ENCODE assay signal across 23 mouse cellular contexts in genomic region chr6:22450501-22450900, GRCm38 (mm10).
"Had no signal": no experiment of that assay in that cellular context is flagged by ENCODE, and none has a peak within 500 bp of the region (broad histone marks: within the 10 kb centered on the region; RNA-seq: fewer than 3 reads in every experiment).

No protein-coding gene starts in this region.

- H3K4me2 ChIP-seq: heart, embryonic 12.5 days; hindbrain, embryonic 13.5 days; hindbrain, embryonic 15.5 days; kidney, embryonic 15.5 days; limb, embryonic 13.5 days; limb, embryonic 15.5 days had no signal

- H3K4me3 ChIP-seq: heart, embryonic 10.5 days; heart, embryonic 12.5 days; hindbrain, embryonic 13.5 days; hindbrain, embryonic 15.5 days; kidney, embryonic 15.5 days; limb, embryonic 13.5 days; limb, embryonic 15.5 days had no signal

- H3K27me3 ChIP-seq: heart, embryonic 12.5 days; hindbrain, embryonic 13.5 days; hindbrain, embryonic 15.5 days; kidney, embryonic 15.5 days; limb, embryonic 13.5 days; limb, embryonic 15.5 days had no signal

- H3K4me1 ChIP-seq: heart, embryonic 10.5 days; heart, embryonic 12.5 days; hindbrain, embryonic 13.5 days; hindbrain, embryonic 15.5 days; kidney, embryonic 15.5 days; limb, embryonic 13.5 days; limb, embryonic 15.5 days had no signal

- H3K27ac ChIP-seq: heart, embryonic 10.5 days; hindbrain, embryonic 13.5 days; hindbrain, embryonic 15.5 days; hindbrain, postnatal 0 days; kidney, embryonic 15.5 days; kidney, postnatal 0 days; limb, embryonic 13.5 days; limb, embryonic 15.5 days had no signal

- H3K9ac ChIP-seq: heart, embryonic 12.5 days; hindbrain, embryonic 13.5 days; hindbrain, embryonic 15.5 days; kidney, embryonic 15.5 days; limb, embryonic 13.5 days; limb, embryonic 15.5 days had no signal

- H3K9me3 ChIP-seq: heart, embryonic 10.5 days; heart, embryonic 12.5 days; hindbrain, embryonic 13.5 days; hindbrain, embryonic 15.5 days; kidney, embryonic 15.5 days; limb, embryonic 13.5 days; limb, embryonic 15.5 days had no signal

- DNase-seq: gastrocnemius, postnatal 10 days; gastrocnemius, postnatal 25 days; heart, adult 18-20 months; heart, postnatal 10 days; heart, postnatal 36 days; kidney, adult 11 months; kidney, adult 2 months; kidney, adult 9 months; kidney, postnatal 14 days; kidney, postnatal 36 days; layer of hippocampus, adult 9-11 months; layer of hippocampus, postnatal 36 days; left cerebral cortex, postnatal 4 days had no signal

- H3K36me3 ChIP-seq: heart, embryonic 10.5 days; heart, embryonic 12.5 days; hindbrain, embryonic 13.5 days; hindbrain, embryonic 15.5 days; kidney, embryonic 15.5 days; limb, embryonic 13.5 days; limb, embryonic 15.5 days had no signal

- ATAC-seq: hindbrain, postnatal 0 days; intestine, embryonic 16.5 days had no signal
